Mouse (Mus musculus) heart, postnatal 0 days (tissue): Measurements from ENCODE around the gene Gpr108. TPM values are rescaled to one million over a fixed set of nuclear protein-coding genes. Genes with fewer than 3 reads are reported as not detected.

Experiments
- ATAC-seq: fragments of 200-750 bp; cut with Nextera tagmentation; 2 replicates; pipeline ENCODE4 v1.8.0; 2017; ENCODE audit warnings: low read depth, moderate number of reproducible peaks, moderate library complexity; ENCODE audit not compliant: insufficient read depth
- DNase-seq: peaks from one replicate; pipeline ENCODE4 v3.0.0-alpha.2; 2016; ENCODE audit warnings: low spot score
- H3K27ac ChIP-seq: fragments of 300-500 bp; sonication (generic); 2 replicates; pipeline ENCODE4 v1.5.1; 2014; ENCODE audit warnings: low read depth, mild to moderate bottlenecking
- H3K27me3 ChIP-seq: fragments of 300-500 bp; sonication (generic); 2 replicates; pipeline ENCODE4 v1.6.1; 2014; ENCODE audit warnings: low read length, mixed read lengths; ENCODE audit not compliant: control insufficient read depth, insufficient read depth
- H3K36me3 ChIP-seq: fragments of 300-500 bp; sonication (generic); replicated peaks from 2 replicates; pipeline ENCODE4 v1.6.1; 2014; ENCODE audit warnings: low read length, mixed read lengths; ENCODE audit not compliant: control insufficient read depth, insufficient read depth
- H3K4me1 ChIP-seq: fragments of 300-500 bp; sonication (generic); 2 replicates; pipeline ENCODE4 v1.6.1; 2014; ENCODE audit warnings: antibody characterized with exemption; ENCODE audit not compliant: control insufficient read depth, insufficient read depth
- H3K4me2 ChIP-seq: fragments of 300-500 bp; sonication (generic); 2 replicates; pipeline ENCODE4 v1.6.1; 2014; ENCODE audit warnings: low read depth, mild to moderate bottlenecking, low read length, moderate library complexity
- H3K4me3 ChIP-seq: fragments of 300-500 bp; sonication (generic); 2 replicates; pipeline ENCODE4 v1.5.1; 2014; ENCODE audit warnings: low read depth, low read length
- H3K9ac ChIP-seq: fragments of 300-500 bp; sonication (generic); replicated peaks from 2 replicates; pipeline ENCODE4 v1.6.1; 2014; ENCODE audit warnings: low read depth, low read length, mixed read lengths
- H3K9me3 ChIP-seq: fragments of 300-500 bp; sonication (generic); replicated peaks from 2 replicates; pipeline ENCODE4 v1.6.1; 2016; ENCODE audit warnings: low read length; ENCODE audit not compliant: control insufficient read depth
- CTCF ChIP-seq: IDR thresholded peaks from 2 replicates; pipeline ENCODE4 v1.5.1; 2016; ENCODE audit warnings: antibody characterized with exemption, control low read depth, low read depth
- EP300 ChIP-seq: IDR thresholded peaks from 2 replicates; pipeline ENCODE4 v1.6.1; 2016; ENCODE audit warnings: antibody characterized with exemption, low read depth
- WGBS: fragments of 180-500 bp; shearing (Covaris S2); extraction: QIAGEN DNeasy Blood & Tissue Kit; methylation state at CpG from one replicate; pipeline ENCODE4 v1.1.7; 2014; 5-methylcytosine and 5-hydroxymethylcytosine counted together
- polyA plus RNA-seq: library from polyadenylated mRNA; unstranded; fragments of >200 nt; fragmentation: Nextera tagmentation; extraction: Ambion mirVana; gene quantifications from 2 replicates; pipeline ENCODE4 v1.2.1, GENCODE M21; 2015
- total RNA-seq: library from RNA; depleted of rRNA; stranded (reverse); fragments of >200 nt; gene quantifications from 2 replicates; pipeline ENCODE4 v1.2.3, GENCODE M21; 2014; ENCODE audit warnings: low replicate concordance

The Gpr108 gene
- total and polyA plus RNA-seq, 2 experiments from 2014 or later = 23.3 to 30.1 TPM

DNA sequence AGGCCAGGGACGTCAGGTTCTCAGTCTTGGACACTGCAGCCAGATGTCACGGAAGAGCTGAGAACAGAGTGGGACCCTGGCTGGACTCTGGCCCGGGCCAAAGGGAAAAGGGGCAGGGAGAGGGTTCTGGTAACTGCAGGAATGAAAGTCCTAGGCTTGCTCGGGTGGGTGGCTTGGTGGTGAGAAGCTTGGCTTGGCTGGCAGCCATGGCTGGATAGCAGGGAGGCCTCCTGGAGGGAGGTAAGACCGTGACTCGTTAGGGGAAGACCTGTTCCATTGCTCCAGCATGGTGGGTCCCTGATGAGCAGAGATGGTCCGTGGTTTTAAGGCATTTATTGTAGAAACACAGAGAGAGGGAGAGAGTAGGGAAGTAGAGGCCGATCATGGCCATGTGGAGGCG, 23.1 kb upstream of the Gpr108 start:
- no peak overlapping the region for H3K4me3 ChIP-seq
- H3K4me2 ChIP-seq = no peak overlapping the region
- WGBS = 37% methylated on average over 7 of the region's 9 CpGs
- no peak overlapping the region for H3K9ac ChIP-seq
- no peak for DNase-seq
- TF ChIP-seq EP300 (no peak), CTCF (no peak)
- ATAC-seq = no peak
- H3K27ac ChIP-seq = no peak overlapping the region
- 0 out of 2 replicates have a peak, but pooled peaks cover 3% of the 10 kb centered on the region for H3K27me3 ChIP-seq
- H3K36me3 ChIP-seq = no peaks in the 10 kb centered on the region
- no peaks in the 10 kb centered on the region for H3K9me3 ChIP-seq
- H3K4me1 ChIP-seq = peaks cover 7% of the 10 kb centered on the region; the same call in 1 of the 2 replicates

DNA sequence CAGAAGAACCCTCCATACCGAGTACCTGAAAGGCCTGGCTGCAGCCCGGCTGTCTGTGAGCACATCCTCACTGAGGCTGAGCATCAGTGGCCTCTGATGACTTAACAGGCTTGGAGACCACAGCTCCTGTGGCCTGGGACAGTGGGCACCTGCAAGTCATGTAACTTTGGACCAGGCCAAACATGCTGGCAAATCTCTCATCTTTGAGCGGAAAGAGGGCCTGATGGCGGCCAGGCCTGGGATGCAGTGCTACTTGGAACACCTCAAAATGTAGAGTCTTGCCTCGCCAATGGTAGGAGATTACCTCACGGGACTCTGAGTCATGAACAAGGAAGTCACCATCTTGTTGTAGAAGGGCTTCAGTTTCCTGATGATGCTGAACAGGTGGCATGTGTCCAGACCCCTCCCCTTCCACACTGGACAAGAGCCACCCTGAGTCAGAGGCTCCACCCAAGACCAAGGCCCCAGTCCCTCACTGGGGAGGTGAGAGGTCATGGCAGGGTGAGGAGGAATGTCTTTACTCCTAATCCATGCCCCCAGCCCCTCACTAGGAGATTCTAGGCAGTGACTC, 19.4 kb upstream of the Gpr108 start:
- TF ChIP-seq EP300 = no peak
- TF ChIP-seq CTCF = no peak
- Histone ChIP-seq H3K9ac (no peak overlapping the region), H3K9me3 (no peaks in the 10 kb centered on the region), H3K4me1 (peaks cover 6% of the 10 kb centered on the region; the same call in 1 of the 2 replicates), H3K4me2 (no peak overlapping the region), H3K36me3 (peaks cover 11% of the 10 kb centered on the region), H3K27ac (no peak overlapping the region), H3K27me3 (no peaks in the 10 kb centered on the region), H3K4me3 (no peak overlapping the region)
- WGBS = 78% methylated on average over 6 of the region's 6 CpGs
- DNase-seq (no peak), ATAC-seq (0 out of 2 replicates have a peak, but pooled peaks have one; percentile 5)

DNA sequence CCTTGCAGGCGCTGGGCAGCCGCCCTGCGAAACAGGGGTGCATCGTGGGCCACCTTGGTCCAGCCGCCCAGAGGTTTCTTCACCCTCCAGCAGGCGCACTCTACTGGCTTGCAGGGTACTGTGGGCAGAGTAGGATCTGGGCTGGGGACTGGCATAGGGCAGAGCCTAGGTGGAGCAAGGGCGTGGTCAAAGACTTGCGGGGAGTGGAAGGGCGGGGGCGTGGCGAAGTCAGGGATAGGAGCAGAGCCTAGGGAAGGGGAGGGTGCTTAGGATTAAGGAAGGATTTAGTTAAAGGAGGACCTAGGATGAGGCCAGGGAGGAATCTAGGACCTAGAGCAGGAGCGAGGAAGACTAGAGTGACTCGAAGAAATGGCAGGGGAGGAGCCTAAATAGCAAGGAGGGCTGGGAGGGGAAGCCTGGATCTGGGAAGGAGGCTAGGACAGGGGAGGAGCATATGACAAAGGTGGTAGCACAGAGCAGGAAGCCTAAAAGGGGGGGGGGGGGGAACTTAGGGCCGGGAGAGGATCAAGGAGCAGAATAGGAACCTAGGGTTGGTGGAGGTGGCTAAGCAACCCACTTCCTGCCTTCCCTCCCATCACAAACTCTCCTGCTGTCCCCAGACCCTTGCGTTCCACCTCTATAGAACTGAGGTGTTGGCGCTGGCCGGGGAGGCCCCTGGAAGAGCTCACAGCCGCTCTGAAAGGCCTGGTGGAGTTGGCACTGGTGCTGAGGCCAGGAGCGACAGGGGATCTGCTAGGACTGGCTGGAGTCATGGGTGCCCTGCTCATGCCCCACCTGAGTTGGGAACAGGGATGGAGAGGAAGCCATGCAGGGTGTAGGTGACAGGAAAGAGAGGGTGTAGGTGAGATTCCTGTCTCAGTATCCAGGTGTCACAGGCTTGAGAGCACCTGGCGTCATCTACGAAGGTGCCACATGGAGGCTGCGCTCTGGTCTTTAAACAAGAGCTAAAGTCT, 17.0 kb upstream of the Gpr108 start:
- ATAC-seq (peak; percentile 71), DNase-seq (no peak)

DNA sequence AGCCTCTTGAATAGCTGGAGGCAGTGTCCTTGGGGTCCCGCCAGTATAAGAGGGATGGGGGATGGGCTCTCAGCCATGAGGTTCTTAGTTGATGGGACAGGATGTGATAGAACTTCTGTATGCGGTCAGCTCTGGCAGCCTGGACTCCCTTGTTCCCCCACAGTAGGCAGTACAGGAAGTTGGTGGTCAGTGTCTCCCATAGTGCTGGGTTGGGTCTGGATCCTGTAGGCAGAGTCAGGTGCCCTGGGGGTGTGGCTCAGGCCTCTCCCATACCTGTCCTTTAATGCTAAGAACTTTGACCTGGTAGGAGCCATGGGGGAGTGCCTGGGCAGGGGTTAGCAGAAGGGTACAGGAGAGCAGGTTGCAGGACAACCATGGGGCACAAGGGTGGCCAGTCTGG, 15.9 kb upstream of the Gpr108 start:
- DNase-seq = no peak
- Histone ChIP-seq H3K36me3 (peaks cover 45% of the 10 kb centered on the region), H3K27me3 (no peaks in the 10 kb centered on the region), H3K27ac (no peak overlapping the region), H3K9me3 (no peaks in the 10 kb centered on the region), H3K9ac (no peak overlapping the region), H3K4me2 (no peak overlapping the region), H3K4me1 (peaks cover 6% of the 10 kb centered on the region; the same call in 1 of the 2 replicates), H3K4me3 (no peak overlapping the region)
- TF ChIP-seq CTCF (no peak), EP300 (no peak)
- ATAC-seq = no peak; the same call in 1 of the 2 replicates
- WGBS = 66% methylated on average over 2 of the region's 2 CpGs

More for the DNA sequence above, 17.0 kb upstream of the Gpr108 start:
- Histone ChIP-seq H3K9me3 (no peaks in the 10 kb centered on the region), H3K36me3 (peaks cover 34% of the 10 kb centered on the region), H3K27ac (no peak overlapping the region), H3K4me1 (peaks cover 6% of the 10 kb centered on the region; the same call in 1 of the 2 replicates), H3K27me3 (no peaks in the 10 kb centered on the region), H3K4me3 (no peak overlapping the region), H3K4me2 (peak overlapping the region; percentile 43; the same call in 1 of the 2 replicates), H3K9ac (no peak overlapping the region; the same call in 1 of the 2 replicates)
- TF ChIP-seq EP300 (no peak), CTCF (no peak)
- 33% methylated on average over 22 of the region's 22 CpGs for WGBS

DNA sequence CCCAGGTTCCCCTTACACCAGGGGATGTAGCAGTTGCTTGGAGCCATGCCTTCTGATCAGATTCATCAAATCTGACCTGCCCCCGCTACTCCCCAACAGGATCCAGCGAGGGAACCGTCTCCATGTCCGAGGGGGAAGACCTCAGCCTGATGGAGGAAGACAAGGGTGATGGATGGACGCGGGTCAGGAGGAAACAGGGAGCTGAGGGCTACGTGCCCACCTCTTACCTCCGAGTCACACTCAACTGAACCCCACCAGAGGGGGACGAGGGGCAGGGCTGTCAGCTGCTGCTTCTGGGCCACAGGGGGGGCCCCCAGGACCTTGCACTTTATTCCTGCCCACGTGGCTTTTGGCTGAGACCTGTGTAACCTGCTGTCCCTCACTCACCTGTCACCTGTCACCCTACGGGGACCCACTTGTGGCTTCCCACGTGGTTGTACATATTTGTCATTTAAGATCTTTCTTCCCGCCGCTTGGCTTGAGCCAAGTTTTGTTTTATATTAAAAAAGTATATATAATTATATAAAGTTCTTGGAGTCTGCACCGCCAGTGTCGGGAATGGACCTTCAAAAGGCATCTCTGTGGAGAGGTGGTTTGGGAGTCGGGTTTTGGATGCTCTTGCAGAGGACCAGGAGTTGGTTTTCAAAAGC, 14.8 kb upstream of the Gpr108 start:
- no peaks in the 10 kb centered on the region for H3K27me3 ChIP-seq
- H3K9ac ChIP-seq = no peak overlapping the region
- ATAC-seq (no peak), DNase-seq (no peak)
- no peak overlapping the region for H3K27ac ChIP-seq
- WGBS = 90% methylated on average over 17 of the region's 17 CpGs
- peaks cover 6% of the 10 kb centered on the region; the same call in 1 of the 2 replicates for H3K4me1 ChIP-seq
- H3K36me3 ChIP-seq = peaks cover 55% of the 10 kb centered on the region
- no peaks in the 10 kb centered on the region for H3K9me3 ChIP-seq
- no peak overlapping the region for H3K4me3 ChIP-seq
- TF ChIP-seq CTCF (no peak), EP300 (no peak)
- no peak overlapping the region for H3K4me2 ChIP-seq
